Mouse (Mus musculus) MEL (cell line): ENCODE data around the gene Enox1. TPM values are rescaled to one million over a fixed set of nuclear protein-coding genes. Genes with fewer than 3 reads are reported as not detected.

ENCODE experiments used
- DNase-seq: peaks from one replicate; pipeline ENCODE4 v3.0.0; 2011; ENCODE audit warnings: low read depth, low spot score
- H3K27ac ChIP-seq: 2 replicates; pipeline ENCODE4 v1.5.1; 2012; ENCODE audit warnings: low read depth, mild to moderate bottlenecking, control low read depth, low read length, moderate library complexity; ENCODE audit not compliant: control insufficient read depth
- H3K27me3 ChIP-seq, 2 experiments: fragments of 150-350 bp in 1 of 2; sonication (generic) in 1 of 2; 2 replicates each; pipeline ENCODE4 v1.6.1; 2012; ENCODE audit warnings: low read length in 2 of 2, mild to moderate bottlenecking in 2 of 2, improper control_type of control experiment in 1 of 2, moderate library complexity in 1 of 2; ENCODE audit not compliant: insufficient read depth in 2 of 2, control insufficient read depth in 1 of 2
- H3K36me3 ChIP-seq, 2 experiments: 2 replicates each; pipeline ENCODE4 v1.6.1; 2012 to 2014; ENCODE audit warnings: low read length in 2 of 2, improper control_type of control experiment in 1 of 2, inconsistent platforms in 1 of 2, mild to moderate bottlenecking in 1 of 2; ENCODE audit not compliant: insufficient read depth in 2 of 2, control insufficient read depth in 1 of 2
- H3K4me1 ChIP-seq, 2 experiments: fragments of 150-350 bp in 1 of 2; sonication (generic) in 1 of 2; 2 replicates each; pipeline ENCODE4 v1.6.1; 2012; ENCODE audit warnings: low read length in 2 of 2, improper control_type of control experiment in 1 of 2, mild to moderate bottlenecking in 1 of 2; ENCODE audit not compliant: insufficient read depth in 2 of 2, control insufficient read depth in 1 of 2
- H3K4me3 ChIP-seq, 2 experiments: fragments of 150-350 bp in 1 of 2; sonication (generic) in 1 of 2; 2 replicates each; pipeline ENCODE4 v1.5.1; 2012; ENCODE audit warnings: low read depth in 2 of 2, low read length in 2 of 2, mild to moderate bottlenecking in 2 of 2, moderate library complexity in 2 of 2, control low read depth in 1 of 2, improper control_type of control experiment in 1 of 2; ENCODE audit not compliant: control insufficient read depth in 1 of 2, insufficient read depth in 1 of 2
- H3K79me2 ChIP-seq: 2 replicates; pipeline ENCODE4 v1.6.1; 2012; ENCODE audit warnings: mild to moderate bottlenecking, low read length, moderate library complexity; ENCODE audit not compliant: control insufficient read depth, poor library complexity, insufficient read depth
- H3K9ac ChIP-seq: 2 replicates; pipeline ENCODE4 v1.6.1; 2012; ENCODE audit warnings: low read depth, mild to moderate bottlenecking, control low read depth, low read length, moderate library complexity; ENCODE audit not compliant: control insufficient read depth, poor library complexity, severe bottlenecking
- H3K9me3 ChIP-seq: fragments of 150-350 bp; sonication (generic); replicated peaks from 2 replicates; pipeline ENCODE4 v1.6.1; 2012; ENCODE audit warnings: mild to moderate bottlenecking, low read length, improper control_type of control experiment, moderate library complexity; ENCODE audit not compliant: insufficient read depth
- BHLHE40 ChIP-seq: IDR thresholded peaks from 2 replicates; pipeline ENCODE4 v1.6.1; 2012; ENCODE audit warnings: low read depth, mild to moderate bottlenecking, inconsistent platforms, low read length, improper control_type of control experiment, borderline replicate concordance
- CHD1 ChIP-seq: IDR thresholded peaks from 2 replicates; pipeline ENCODE4 v1.6.1; 2012; ENCODE audit warnings: low read depth, mild to moderate bottlenecking, inconsistent platforms, low read length, improper control_type of control experiment
- CTCF ChIP-seq, 3 experiments: IDR thresholded peaks in 2 of 3; conservative IDR thresholded peaks in 1 of 3; 2 replicates each; pipeline ENCODE4 v1.5.1; 2011 to 2012; ENCODE audit warnings: low read length in 3 of 3, low read depth in 2 of 3, mild to moderate bottlenecking in 2 of 3, improper control_type of control experiment in 1 of 3, inconsistent platforms in 1 of 3, mixed read lengths in 1 of 3, moderate library complexity in 1 of 3; ENCODE audit not compliant: control insufficient read depth in 1 of 3, insufficient read depth in 1 of 3, poor library complexity in 1 of 3, severe bottlenecking in 1 of 3
- E2F4 ChIP-seq: IDR thresholded peaks from 2 replicates; pipeline ENCODE4 v1.6.1; 2011; ENCODE audit warnings: low read depth, low read length, improper control_type of control experiment, borderline replicate concordance
- ELF1 ChIP-seq: IDR thresholded peaks from 2 replicates; pipeline ENCODE4 v1.6.1; 2014; ENCODE audit warnings: low read depth, mild to moderate bottlenecking, inconsistent platforms, low read length, improper control_type of control experiment, moderate library complexity
- GABPA ChIP-seq: IDR thresholded peaks from 2 replicates; pipeline ENCODE4 v1.6.1; 2012; ENCODE audit warnings: low read depth, mild to moderate bottlenecking, inconsistent platforms, low read length, improper control_type of control experiment, moderate library complexity
- GATA1 ChIP-seq: IDR thresholded peaks from 2 replicates; pipeline ENCODE4 v1.6.1; 2011; ENCODE audit warnings: low read depth, low read length, improper control_type of control experiment
- HCFC1 ChIP-seq: IDR thresholded peaks from 2 replicates; pipeline ENCODE4 v1.6.1; 2012; ENCODE audit warnings: low read depth, mild to moderate bottlenecking, inconsistent platforms, low read length, improper control_type of control experiment, moderate library complexity
- KAT2A ChIP-seq: conservative IDR thresholded peaks from 2 replicates; pipeline ENCODE4 v1.6.1; 2012; ENCODE audit warnings: low read depth, low read length, improper control_type of control experiment, inconsistent platforms
- MEF2A ChIP-seq: IDR thresholded peaks from 2 replicates; pipeline ENCODE4 v1.6.1; 2014; ENCODE audit warnings: low read depth, mild to moderate bottlenecking, inconsistent platforms, low read length, improper control_type of control experiment; ENCODE audit not compliant: poor library complexity, insufficient replicate concordance, severe bottlenecking; ENCODE audit errors: extremely low read depth
- MXI1 ChIP-seq: IDR thresholded peaks from 2 replicates; pipeline ENCODE4 v1.6.1; 2011; ENCODE audit warnings: mild to moderate bottlenecking, low read depth, low read length, improper control_type of control experiment
- MYB ChIP-seq: IDR thresholded peaks from 2 replicates; pipeline ENCODE4 v1.6.1; 2011; ENCODE audit warnings: mild to moderate bottlenecking, low read depth, low read length, improper control_type of control experiment
- NRF1 ChIP-seq: IDR thresholded peaks from 2 replicates; pipeline ENCODE4 v1.6.1; 2014; ENCODE audit warnings: low read depth, mild to moderate bottlenecking, inconsistent platforms, low read length, improper control_type of control experiment, moderate library complexity; ENCODE audit not compliant: poor library complexity, insufficient read depth, severe bottlenecking
- POLR2A ChIP-seq, 2 experiments: IDR thresholded peaks; 2 replicates each; pipeline ENCODE4 v1.6.1; 2011 to 2012; ENCODE audit warnings: low read length in 2 of 2, mild to moderate bottlenecking in 2 of 2, control low read depth in 1 of 2, improper control_type of control experiment in 1 of 2, low read depth in 1 of 2, moderate library complexity in 1 of 2; ENCODE audit not compliant: control insufficient read depth in 1 of 2, insufficient read depth in 1 of 2, poor library complexity in 1 of 2
- POLR2AphosphoS5 ChIP-seq: IDR thresholded peaks from 2 replicates; pipeline ENCODE4 v1.6.1; 2012; ENCODE audit warnings: low read depth, borderline replicate concordance, mild to moderate bottlenecking, inconsistent platforms, low read length, moderate library complexity, mixed read lengths
- RAD21 ChIP-seq: IDR thresholded peaks from 2 replicates; pipeline ENCODE4 v1.6.1; 2011; ENCODE audit warnings: mild to moderate bottlenecking, low read depth, low read length, improper control_type of control experiment
- RCOR1 ChIP-seq: IDR thresholded peaks from 2 replicates; pipeline ENCODE4 v1.6.1; 2012; ENCODE audit warnings: low read depth, mild to moderate bottlenecking, inconsistent platforms, low read length, improper control_type of control experiment
- SIN3A ChIP-seq: IDR thresholded peaks from 2 replicates; pipeline ENCODE4 v1.6.1; 2012; ENCODE audit warnings: low read length, improper control_type of control experiment, inconsistent platforms
- TBP ChIP-seq: IDR thresholded peaks from 2 replicates; pipeline ENCODE4 v1.8.0; 2011; ENCODE audit warnings: low read depth, low read length, improper control_type of control experiment
- TCF12 ChIP-seq: IDR thresholded peaks from 2 replicates; pipeline ENCODE4 v1.6.1; 2014; ENCODE audit warnings: low read depth, mild to moderate bottlenecking, inconsistent platforms, low read length, improper control_type of control experiment, moderate library complexity
- UBTF ChIP-seq: IDR thresholded peaks from 2 replicates; pipeline ENCODE4 v1.6.1; 2012; ENCODE audit warnings: low read depth, mild to moderate bottlenecking, inconsistent platforms, low read length, improper control_type of control experiment, moderate library complexity, borderline replicate concordance; ENCODE audit not compliant: insufficient read depth
- USF1 ChIP-seq: IDR thresholded peaks from 2 replicates; pipeline ENCODE4 v1.6.1; 2014; ENCODE audit warnings: low read depth, mild to moderate bottlenecking, inconsistent platforms, low read length, improper control_type of control experiment, moderate library complexity
- USF2 ChIP-seq, 2 experiments: IDR thresholded peaks; 2 replicates each; pipeline ENCODE4 v1.6.1; 2011 to 2012; ENCODE audit warnings: improper control_type of control experiment in 2 of 2, low read length in 2 of 2, borderline replicate concordance in 1 of 2, inconsistent platforms in 1 of 2, low read depth in 1 of 2, mild to moderate bottlenecking in 1 of 2; ENCODE audit not compliant: insufficient read depth in 1 of 2
- ZC3H11A ChIP-seq: IDR thresholded peaks from 2 replicates; pipeline ENCODE4 v1.6.1; 2012; ENCODE audit warnings: low read depth, mild to moderate bottlenecking, inconsistent platforms, low read length, improper control_type of control experiment
- ZKSCAN1 ChIP-seq: IDR thresholded peaks from 2 replicates; pipeline ENCODE4 v1.6.1; 2012; ENCODE audit warnings: low read depth, mild to moderate bottlenecking, inconsistent platforms, low read length, improper control_type of control experiment, moderate library complexity
- ZNF384 ChIP-seq: IDR thresholded peaks from 2 replicates; pipeline ENCODE4 v1.6.1; 2012; ENCODE audit warnings: low read depth, mild to moderate bottlenecking, inconsistent platforms, low read length, improper control_type of control experiment
- polyA plus RNA-seq, 2 experiments: library from polyadenylated mRNA; stranded (reverse) in 1 of 2; unstranded in 1 of 2; fragments of >175 nt in 1 of 2; fragments of >200 nt in 1 of 2; gene quantifications; 2 replicates each; pipeline versions ENCODE4 v1.2.1 to v1.2.4; 2012; ENCODE audit warnings: low replicate concordance in 2 of 2, low read depth in 1 of 2; ENCODE audit not compliant: insufficient read length in 2 of 2, insufficient read depth in 1 of 2, missing spikeins in 1 of 2
- total RNA-seq: library from RNA; depleted of rRNA; stranded (reverse); fragments of 300-350 nt; gene quantifications from 2 replicates; pipeline ENCODE4 v1.2.3, GENCODE M21; 2012

Enox1 gene
- total and polyA plus RNA-seq, 3 experiments: not detected

GRCm38 (mm10) chr14:77477704-77478103, 321.1 kb downstream of the Enox1 start:
- Histone ChIP-seq H3K4me1 (no peaks in the 10 kb centered on the region), H3K27me3 (no peaks in the 10 kb centered on the region), H3K4me3 (no peak overlapping the region), H3K27ac (no peak overlapping the region), H3K79me2 (no peaks in the 10 kb centered on the region), H3K9ac (no peak overlapping the region), H3K36me3 (no peaks in the 10 kb centered on the region), H3K9me3 (no peaks in the 10 kb centered on the region)
- no peak for TF ChIP-seq HCFC1
- no peak for TF ChIP-seq ZKSCAN1
- no peak for TF ChIP-seq CTCF (IDR thresholded peaks at IDR 0.05 in 2 of 3, conservative IDR thresholded peaks at IDR 0.05 in 1 of 3; ENCODE audit: control insufficient read depth in 1 of 3, insufficient read depth in 1 of 3, low read depth in 2 of 3, low read length in 3 of 3, poor library complexity in 1 of 3, severe bottlenecking in 1 of 3)
- TF ChIP-seq UBTF: no peak
- TF ChIP-seq ELF1: no peak
- TF ChIP-seq MYB: no peak
- TF ChIP-seq MEF2A: no peak
- TF ChIP-seq TCF12: no peak
- no peak for TF ChIP-seq RAD21
- TF ChIP-seq BHLHE40: no peak
- no peak for TF ChIP-seq GABPA
- no peak for TF ChIP-seq NRF1
- TF ChIP-seq ZNF384: no peak
- TF ChIP-seq GATA1: no peak
- TF ChIP-seq E2F4: no peak
- no peak for TF ChIP-seq POLR2AphosphoS5
- no peak for TF ChIP-seq SIN3A
- TF ChIP-seq POLR2A (IDR thresholded peaks at IDR 0.05; ENCODE audit: control insufficient read depth in 1 of 2, insufficient read depth in 1 of 2, low read depth in 1 of 2, low read length in 2 of 2, poor library complexity in 1 of 2): no peak
- TF ChIP-seq TBP: no peak
- no peak for TF ChIP-seq USF1
- DNase-seq: no peak

- H3K79me2 ChIP-seq: no peaks in the 10 kb centered on the region
- DNase-seq: no peak
- no peak overlapping the region for H3K9ac ChIP-seq
- no peaks in the 10 kb centered on the region for H3K4me1 ChIP-seq
- H3K27me3 ChIP-seq: no peaks in the 10 kb centered on the region
- TF ChIP-seq KAT2A (no peak), RAD21 (no peak), USF2 (IDR thresholded peaks at IDR 0.05; ENCODE audit: borderline replicate concordance in 1 of 2, insufficient read depth in 1 of 2, low read depth in 1 of 2, low read length in 2 of 2) (no peak), SIN3A (no peak), TBP (no peak), GABPA (no peak), CTCF (IDR thresholded peaks at IDR 0.05 in 2 of 3, conservative IDR thresholded peaks at IDR 0.05 in 1 of 3; ENCODE audit: control insufficient read depth in 1 of 3, insufficient read depth in 1 of 3, low read depth in 2 of 3, low read length in 3 of 3, poor library complexity in 1 of 3, severe bottlenecking in 1 of 3) (no peak), UBTF (no peak), NRF1 (no peak), RCOR1 (no peak), ZNF384 (no peak), USF1 (no peak), MEF2A (no peak), ZC3H11A (no peak), MXI1 (no peak), CHD1 (no peak)
- TF ChIP-seq, all 39 proteins: peak for 0
- no peaks in the 10 kb centered on the region for H3K9me3 ChIP-seq
- H3K4me3 ChIP-seq: no peak overlapping the region
- no peak overlapping the region for H3K27ac ChIP-seq
- no peaks in the 10 kb centered on the region for H3K36me3 ChIP-seq
These were observed 321.6 kb downstream of the Enox1 start for GRCm38 (mm10) chr14:77478210-77478609.
